Mouse (Mus musculus): ENCODE measurements around the gene Glo1.
A peak's percentile ranks its signal among the peaks of the same experiment; 100 is the strongest.

Gene Glo1

DNA sequence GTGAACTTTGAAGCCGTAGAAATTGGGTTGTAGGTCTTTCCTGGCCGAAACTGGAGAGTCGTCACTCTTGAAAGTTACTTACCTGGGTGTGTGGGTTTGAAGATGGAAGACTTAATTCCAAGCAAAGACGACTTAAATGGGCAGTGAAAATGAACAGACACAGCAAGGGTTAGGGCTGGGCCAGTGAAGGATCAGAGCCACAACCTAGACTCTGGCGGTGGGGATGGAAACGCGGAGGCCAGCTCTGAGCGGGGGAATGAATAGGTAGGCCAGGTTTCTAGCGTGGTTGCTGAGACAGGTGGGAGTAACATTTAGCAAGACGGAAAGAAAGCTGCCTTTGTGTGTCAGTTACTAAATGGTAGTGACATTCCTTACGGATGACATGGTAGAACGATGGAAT, 49.7 kb downstream of the Glo1 start:
- no peak for DNase-seq (ENCODE audit: low spot score)

DNA sequence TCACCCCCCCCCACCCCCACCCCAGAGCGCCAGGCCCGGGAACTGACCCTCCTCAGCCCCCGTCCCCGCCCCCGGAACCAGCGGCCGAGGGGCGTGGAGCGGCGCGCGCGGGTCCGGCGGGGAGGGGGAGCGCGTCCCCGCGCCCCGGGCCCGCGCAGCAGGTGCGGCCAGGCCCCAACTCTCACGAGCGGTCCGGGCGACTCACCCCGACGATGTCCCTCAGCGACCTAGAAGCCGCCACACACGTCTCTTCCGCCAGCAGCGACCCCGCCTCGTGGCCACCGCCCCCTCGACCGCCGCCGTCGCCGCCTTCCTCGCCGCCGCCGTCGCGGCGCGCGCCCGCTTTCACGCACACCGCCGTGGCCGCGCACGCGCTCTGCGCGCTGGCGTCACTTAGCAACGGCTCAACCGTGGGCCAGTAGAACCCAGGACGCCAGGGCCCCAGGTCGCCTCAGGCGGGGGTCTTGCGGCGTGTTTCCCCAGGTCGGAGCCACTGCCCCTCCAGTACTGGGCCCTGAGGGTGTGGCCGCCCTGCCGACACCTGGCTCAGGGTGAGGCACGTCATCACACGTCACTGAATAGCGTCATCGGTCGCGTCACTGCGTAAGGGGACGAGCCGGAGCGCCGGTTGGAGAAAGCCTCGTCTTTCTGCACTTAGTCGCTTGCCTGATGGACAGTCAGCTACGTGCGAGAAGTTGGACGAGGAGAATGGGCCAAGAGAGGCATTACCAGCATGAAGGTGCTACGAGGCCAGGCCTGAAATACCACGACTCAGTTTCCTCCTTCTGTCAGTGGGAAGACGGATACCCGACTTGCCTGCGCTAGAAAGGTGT, 50.5 kb downstream of the Glo1 start, which contains the start of gene Btbd9:
TSS of gene Btbd9 (minus strand) at position 548 of the 833 bp plus-strand sequence.
- DNase-seq (ENCODE audit: low spot score): peak; percentile 95

DNA sequence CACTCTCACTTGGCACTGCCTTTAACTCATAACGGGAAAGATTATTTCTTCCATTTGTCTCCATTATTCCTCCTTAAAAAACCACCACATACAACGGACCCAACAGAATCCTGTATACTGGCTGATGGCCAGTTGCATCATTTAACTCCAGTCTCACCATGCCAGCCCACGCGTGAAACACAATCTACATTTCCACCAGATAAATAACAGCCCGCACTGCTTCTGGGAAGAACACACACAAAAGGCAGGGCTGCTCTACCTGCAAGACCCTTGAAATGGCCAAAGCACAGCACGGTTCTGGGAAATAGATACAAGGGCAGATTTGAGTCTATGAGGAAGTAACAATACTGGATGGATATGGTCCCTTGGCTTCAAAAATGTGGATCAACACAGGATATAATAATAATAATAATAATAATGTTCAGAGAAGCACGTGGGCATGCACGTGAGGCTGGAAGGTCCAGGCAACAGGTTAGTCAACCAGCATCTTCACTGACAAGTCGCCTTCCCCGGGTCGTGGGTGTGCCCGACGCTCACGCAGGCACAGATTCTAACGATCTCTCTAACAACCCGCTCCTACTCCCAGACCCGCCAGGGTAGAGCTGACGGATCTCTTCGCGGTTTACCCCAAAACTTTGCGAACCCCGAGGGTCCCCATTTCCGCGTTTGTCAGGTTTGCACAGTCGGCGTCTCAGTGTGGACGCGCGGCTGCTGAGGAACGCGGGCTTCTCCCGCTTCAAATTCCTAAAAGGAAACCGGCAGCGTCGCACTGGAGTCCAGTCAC, 51.4 kb downstream of the Glo1 start:
- peak; percentile 33 for DNase-seq (ENCODE audit: low spot score)

- no peak for DNase-seq (ENCODE audit: low spot score)
Measured at GRCm38 (mm10) chr17:30574783-30575075, 51.9 kb downstream of the Glo1 start.

GRCm38 (mm10) chr17:30573990-30574782, 52.5 kb downstream of the Glo1 start:
- DNase-seq (ENCODE audit: low spot score): no peak

- DNase-seq (ENCODE audit: low spot score): no peak
Measured at GRCm38 (mm10) chr17:30570971-30571370, 55.7 kb downstream of the Glo1 start.

- no peak for DNase-seq (ENCODE audit: low spot score)
Measured at GRCm38 (mm10) chr17:30570173-30570572, 56.5 kb downstream of the Glo1 start.

- DNase-seq (ENCODE audit: low spot score): no peak
Measured at GRCm38 (mm10) chr17:30568473-30568872, 58.2 kb downstream of the Glo1 start.

DNA sequence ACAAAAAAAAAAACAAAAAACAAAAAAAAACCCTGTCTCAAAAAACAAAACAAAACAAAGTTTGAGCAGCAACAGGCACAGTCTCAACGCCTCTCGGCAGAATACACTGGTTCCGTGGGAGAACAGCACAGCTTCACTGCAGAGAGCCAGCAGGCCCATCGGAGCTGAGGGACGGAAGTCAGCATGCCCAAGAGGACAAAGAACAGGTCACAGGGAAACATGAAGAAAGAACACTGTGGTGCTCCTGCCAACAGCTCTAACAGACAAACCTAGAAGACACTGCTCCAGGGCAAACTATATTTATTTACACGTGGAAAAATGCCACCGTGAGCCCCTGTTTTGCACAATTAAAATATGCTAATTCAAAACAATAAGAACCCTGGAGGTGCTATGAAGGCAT, 61.7 kb downstream of the Glo1 start:
- DNase-seq (ENCODE audit: low spot score): no peak

DNA sequence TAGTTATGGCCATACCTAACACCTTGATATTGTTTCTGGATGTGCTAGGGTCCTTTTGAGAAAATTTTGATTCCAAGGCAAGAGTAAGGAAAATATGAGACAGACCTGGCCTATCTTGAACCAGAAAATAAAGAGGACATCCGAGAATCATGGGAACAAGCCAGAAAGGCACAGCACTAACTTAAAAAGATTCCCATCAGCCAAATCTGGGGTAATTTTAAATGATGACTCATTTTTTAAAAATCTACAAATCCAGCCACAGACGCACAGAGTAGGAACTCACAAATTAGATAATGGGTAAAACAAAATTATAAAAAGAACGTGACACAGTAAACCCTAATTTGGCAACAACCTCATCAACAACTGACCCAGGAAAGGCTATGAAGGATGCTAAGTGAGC, 62.3 kb downstream of the Glo1 start:
- DNase-seq (ENCODE audit: low spot score): no peak

GRCm38 (mm10) chr17:30563484-30564075, 63.1 kb downstream of the Glo1 start:
- DNase-seq (ENCODE audit: low spot score): no peak

- no peak for DNase-seq (ENCODE audit: low spot score)
Measured at GRCm38 (mm10) chr17:30562770-30563169, 63.9 kb downstream of the Glo1 start.

DNA sequence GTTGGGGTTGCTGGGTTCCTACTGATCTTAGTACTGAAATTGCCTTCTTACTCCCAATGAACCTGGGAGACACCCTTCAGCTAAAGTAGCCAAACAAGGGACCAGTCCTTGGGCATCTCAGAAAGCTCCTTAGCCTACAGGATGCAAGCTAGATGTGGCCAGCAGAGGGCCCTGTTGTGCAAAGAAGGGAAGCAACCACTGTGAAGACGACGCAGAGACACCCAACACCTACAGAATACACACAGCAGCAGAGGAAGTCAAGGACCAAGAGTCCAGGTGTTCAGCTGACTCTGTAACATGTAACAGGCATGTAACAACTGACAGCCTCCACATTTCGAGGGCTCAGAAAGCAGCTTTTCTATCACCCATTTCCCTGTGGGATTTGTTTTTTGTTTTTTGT, 67.1 kb downstream of the Glo1 start:
- peak; percentile 69 for DNase-seq (ENCODE audit: low spot score)

DNA sequence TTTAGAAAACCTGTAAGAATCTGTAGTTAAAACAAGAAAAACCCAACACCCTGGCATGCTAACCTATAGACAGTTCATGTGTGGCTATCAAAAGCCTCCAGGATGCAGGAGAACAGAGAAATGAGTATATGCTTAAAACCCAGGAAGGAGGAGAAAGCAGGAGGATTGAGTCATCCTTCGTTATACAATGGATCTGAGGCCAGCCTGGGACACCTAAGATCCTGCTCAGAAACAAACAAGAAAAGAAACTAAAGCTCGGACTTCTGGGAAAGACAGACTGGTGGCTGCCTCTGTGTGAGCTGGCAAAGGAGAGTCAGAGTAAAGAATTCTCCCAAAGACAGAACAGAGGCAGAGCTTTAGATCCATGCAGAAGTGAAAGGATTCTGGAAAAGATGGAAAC, 68.0 kb downstream of the Glo1 start:
- no peak for DNase-seq (ENCODE audit: low spot score)

GRCm38 (mm10) chr17:30556512-30556911, 70.2 kb downstream of the Glo1 start:
- DNase-seq (ENCODE audit: low spot score): no peak

DNA sequence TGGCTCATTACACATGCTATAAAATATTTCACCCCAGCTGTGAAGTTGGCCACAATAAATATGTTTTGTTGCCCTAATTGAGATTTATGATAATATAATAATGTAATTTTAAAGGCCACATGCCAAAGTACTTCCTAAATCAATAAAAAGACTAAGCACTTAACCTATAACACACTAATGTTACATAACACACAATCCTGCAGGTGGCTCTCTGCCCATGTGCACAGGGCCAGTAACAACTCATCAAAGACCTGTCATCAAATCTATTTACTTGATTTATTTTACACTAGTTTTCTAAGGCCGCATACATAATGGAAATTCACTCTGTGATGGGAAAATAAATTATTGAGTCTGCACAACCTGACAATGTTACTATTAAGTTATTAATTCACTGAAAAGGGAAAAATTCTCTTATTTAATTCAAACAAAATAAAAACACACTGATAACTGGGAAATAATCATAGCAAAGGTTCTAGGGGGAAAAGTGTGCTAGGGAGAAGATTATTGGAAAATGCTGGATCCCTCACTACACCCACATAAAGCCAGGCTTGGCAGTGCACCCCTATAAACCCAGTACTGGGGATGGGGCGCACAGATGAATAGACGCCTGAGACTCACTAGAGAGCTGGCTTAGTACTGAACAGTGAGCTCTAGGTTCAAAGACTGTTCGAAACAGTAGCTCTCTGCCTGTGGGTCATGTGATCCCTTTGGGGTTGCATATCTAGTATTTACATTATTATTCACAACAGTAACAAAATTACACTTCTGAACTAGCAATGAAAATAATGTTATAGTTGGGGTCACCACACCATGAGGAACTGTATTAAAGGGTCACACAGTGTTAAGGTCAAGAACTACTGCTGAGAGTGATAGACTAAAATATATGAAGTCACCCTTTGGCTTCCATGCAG, 73.4 kb downstream of the Glo1 start:
- no peak for DNase-seq (ENCODE audit: low spot score)

- no peak for DNase-seq (ENCODE audit: low spot score)
Measured at GRCm38 (mm10) chr17:30550774-30551107, 75.9 kb downstream of the Glo1 start.

DNA sequence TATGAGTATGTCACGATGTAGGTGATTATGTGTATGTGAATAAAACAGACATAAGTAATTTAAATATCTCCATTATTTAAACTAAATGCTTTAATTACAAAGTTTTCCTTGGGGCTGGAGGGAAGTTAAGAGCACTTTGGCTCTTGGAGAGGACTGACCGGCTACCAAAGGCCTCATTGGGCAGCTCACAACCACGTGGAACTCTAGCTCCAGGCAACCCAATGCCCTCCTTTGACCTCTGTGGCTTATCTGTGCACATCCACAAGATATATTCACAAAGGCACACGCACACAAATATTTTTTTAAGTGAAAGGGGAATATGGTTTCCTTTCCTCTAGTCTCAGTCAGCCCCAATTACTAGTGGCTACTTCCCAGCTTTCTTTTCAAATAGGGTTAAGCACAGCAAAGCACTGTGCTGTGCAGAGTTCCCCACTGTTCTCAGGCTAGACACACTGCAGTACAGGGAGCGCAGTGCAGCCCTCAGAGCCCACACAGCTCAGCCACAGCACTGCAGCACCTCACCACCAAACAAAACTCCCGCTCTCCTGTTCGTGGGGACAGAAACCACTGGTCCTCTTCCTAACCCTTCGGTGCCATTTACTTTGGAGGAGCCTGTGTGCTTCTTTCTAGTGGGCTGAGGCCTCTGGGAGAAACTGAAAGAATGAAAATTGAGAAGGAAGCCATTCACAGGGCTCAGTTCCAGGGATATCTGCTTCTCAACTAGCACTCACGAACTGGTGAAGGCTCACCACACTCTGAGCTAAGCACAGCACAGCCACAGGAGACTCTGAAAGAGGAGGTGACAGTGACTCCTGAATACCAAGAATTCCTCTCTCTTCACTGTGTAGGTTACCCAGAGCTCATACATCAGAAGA, 76.5 kb downstream of the Glo1 start:
- no peak for DNase-seq (ENCODE audit: low spot score)

DNA sequence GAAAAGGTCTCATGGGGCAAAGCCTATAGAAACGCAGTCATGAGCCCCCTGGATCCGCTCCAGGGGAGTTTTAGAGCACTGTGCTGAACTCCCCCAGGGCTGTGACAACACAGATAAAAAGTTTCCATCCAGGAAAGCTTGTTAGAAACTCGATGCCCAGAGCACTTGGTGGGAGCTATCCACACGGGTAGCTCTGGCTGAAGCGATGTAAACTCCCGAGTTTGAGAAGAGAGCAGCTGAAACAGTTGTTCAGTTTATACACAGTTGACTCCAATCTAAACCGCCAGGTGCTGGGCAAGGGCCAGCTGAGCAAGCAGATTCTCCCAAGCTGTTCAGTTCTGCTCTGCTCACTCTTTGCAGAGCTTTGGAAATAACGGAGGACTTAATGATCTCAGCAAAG, 87.6 kb downstream of the Glo1 start:
- no peak for DNase-seq (ENCODE audit: low spot score)

DNA sequence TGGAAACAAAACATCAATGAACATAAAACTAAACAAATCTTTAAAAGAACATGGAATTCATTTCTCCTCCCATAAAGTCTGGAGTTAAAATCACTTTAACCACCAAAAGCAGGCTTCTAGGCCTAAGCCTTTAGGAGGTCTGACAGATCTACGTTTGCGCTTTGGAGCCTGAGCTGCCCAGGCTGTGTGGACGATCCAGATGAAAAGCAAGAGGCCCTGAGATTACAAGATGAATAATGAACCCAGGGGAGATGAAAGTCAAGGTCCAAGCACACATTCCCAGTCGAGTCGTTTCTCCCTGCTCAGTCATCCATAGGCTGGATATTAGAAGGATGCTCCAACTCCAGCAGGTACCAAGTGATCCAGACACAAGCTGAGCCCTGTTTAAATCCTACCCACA, 90.0 kb downstream of the Glo1 start:
- DNase-seq (ENCODE audit: low spot score): no peak

All from embryo, embryonic 10 days (tissue).